Mouse (Mus musculus): Measurements from ENCODE around the gene Fsip1.

DNA sequence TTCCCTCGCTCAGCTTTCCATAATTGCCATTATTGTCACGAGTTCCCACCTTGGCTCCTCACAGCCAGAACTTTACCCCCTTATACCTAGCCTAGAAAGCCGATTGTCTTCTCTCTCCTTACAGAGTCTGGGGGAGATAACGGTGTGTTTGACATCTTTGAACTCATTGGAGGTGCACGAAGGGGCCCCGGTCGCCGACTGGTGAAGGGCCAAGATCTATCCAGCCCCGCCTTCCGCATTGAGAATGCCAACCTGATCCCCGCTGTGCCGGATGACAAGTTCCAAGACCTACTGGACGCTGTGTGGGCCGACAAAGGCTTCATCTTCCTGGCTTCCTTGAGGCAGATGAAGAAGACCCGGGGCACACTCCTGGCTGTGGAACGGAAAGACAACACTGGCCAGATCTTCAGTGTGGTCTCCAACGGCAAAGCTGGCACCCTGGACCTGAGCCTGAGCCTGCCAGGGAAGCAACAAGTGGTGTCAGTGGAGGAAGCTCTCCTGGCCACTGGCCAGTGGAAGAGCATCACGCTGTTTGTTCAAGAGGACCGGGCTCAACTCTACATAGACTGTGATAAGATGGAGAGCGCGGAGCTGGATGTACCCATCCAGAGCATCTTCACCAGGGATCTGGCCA lies 143.8 kb downstream of the Fsip1 start:
- TF ChIP-seq ELF1 (IDR thresholded peaks at IDR 0.05; ENCODE audit: low read depth, low read length) = no peak
- TF ChIP-seq BHLHE40 (IDR thresholded peaks at IDR 0.05; ENCODE audit: low read depth, low read length) = no peak
- TF ChIP-seq CTCF (conservative IDR thresholded peaks at IDR 0.05 in 1 of 2, IDR thresholded peaks at IDR 0.05 in 1 of 2; ENCODE audit: low read depth in 2 of 2, low read length in 2 of 2) = no peak
- no peak for TF ChIP-seq EP300 (IDR thresholded peaks at IDR 0.05; ENCODE audit: low read length)
- TF ChIP-seq SIN3A (IDR thresholded peaks at IDR 0.05; ENCODE audit: low read length) = no peak
- no peak for TF ChIP-seq TCF12 (IDR thresholded peaks at IDR 0.05; ENCODE audit: low read depth, low read length)
- TF ChIP-seq POLR2A (IDR thresholded peaks at IDR 0.05; ENCODE audit: low read depth, low read length) = no peak
- no peak for TF ChIP-seq ETS1 (conservative IDR thresholded peaks at IDR 0.05; ENCODE audit: low read depth, low read length)
- TF ChIP-seq RCOR1 (conservative IDR thresholded peaks at IDR 0.05; ENCODE audit: low read depth, low read length) = no peak
- no peak for TF ChIP-seq MEF2A (IDR thresholded peaks at IDR 0.05; ENCODE audit: borderline replicate concordance, low read depth, low read length)
- TF ChIP-seq MAX (IDR thresholded peaks at IDR 0.05; ENCODE audit: low read length) = no peak

Measured in CH12.LX (cell line).